Mouse (Mus musculus) T-helper 2 cell (primary cell): ENCODE measurements around the gene Icam1.

Source experiments
- in situ Hi-C: fragments of 300-600 bp; cut with MboI, MseI; formaldehyde crosslinking; loops from one replicate; pipeline ENCODE4 v1.15.1; 2025; ENCODE audit warnings: high pct_unique_total_duplicates

Icam1 gene

GRCm38 (mm10) chr9:21015571-21016130 lies at the start of gene Icam1:
TSS of gene Icam1 (plus strand) at chr9:21015985.
- in situ Hi-C loops: no loop called here

GRCm38 (mm10) chr9:20966008-20966407 lies 49.8 kb upstream of the Icam1 start:
- in situ Hi-C loops: no loop called here

- in situ Hi-C loops: no loop called here
Measured at GRCm38 (mm10) chr9:20966747-20967146, 49.0 kb upstream of the Icam1 start.

GRCm38 (mm10) chr9:20971751-20972140 lies 44.0 kb upstream of the Icam1 start:
- in situ Hi-C loops: no loop called here

GRCm38 (mm10) chr9:20972141-20972992 lies 43.4 kb upstream of the Icam1 start:
- in situ Hi-C loops: no loop called here

- in situ Hi-C loops: no loop called here
Measured at GRCm38 (mm10) chr9:20973001-20973681, 42.6 kb upstream of the Icam1 start.

GRCm38 (mm10) chr9:20973682-20974075 lies 42.1 kb upstream of the Icam1 start:
- in situ Hi-C loops: no loop called here

GRCm38 (mm10) chr9:20975431-20976215 lies 40.2 kb upstream of the Icam1 start:
- in situ Hi-C loops: no loop called here

- in situ Hi-C loops: no loop called here
Measured at GRCm38 (mm10) chr9:20976216-20976960, 39.4 kb upstream of the Icam1 start, which contains the start of gene S1pr2. TSS of gene S1pr2 (minus strand) at chr9:20976781.

- in situ Hi-C loops: no loop called here
Measured at GRCm38 (mm10) chr9:20976961-20977689, 38.7 kb upstream of the Icam1 start.

- in situ Hi-C loops: no loop called here
Measured at GRCm38 (mm10) chr9:20978409-20979095, 37.2 kb upstream of the Icam1 start.

- in situ Hi-C loops: no loop called here
Measured at GRCm38 (mm10) chr9:20979181-20979580, 36.6 kb upstream of the Icam1 start.

GRCm38 (mm10) chr9:20979769-20980168 lies 36.0 kb upstream of the Icam1 start:
- in situ Hi-C loops: no loop called here

GRCm38 (mm10) chr9:20982171-20982570 lies 33.6 kb upstream of the Icam1 start:
- in situ Hi-C loops: no loop called here

- in situ Hi-C loops: no loop called here
Measured at GRCm38 (mm10) chr9:20983169-20983568, 32.6 kb upstream of the Icam1 start.

- in situ Hi-C loops: no loop called here
Measured at GRCm38 (mm10) chr9:20986952-20987686, 28.7 kb upstream of the Icam1 start.

- in situ Hi-C loops: no loop called here
Measured at GRCm38 (mm10) chr9:20987953-20988352, 27.8 kb upstream of the Icam1 start.

- in situ Hi-C loops: loop anchor here (10.0 kb wide), 1 partner anchor 66 kb away; no protein-coding TSS in a partner anchor
Measured at GRCm38 (mm10) chr9:20990861-20991260, 24.9 kb upstream of the Icam1 start.

- in situ Hi-C loops: loop anchor here (10.0 kb wide), 1 partner anchor 67 kb away; no protein-coding TSS in a partner anchor
Measured at GRCm38 (mm10) chr9:20991587-20991986, 24.2 kb upstream of the Icam1 start.
